Mouse (Mus musculus) limb, embryonic 10.5 days (tissue): ENCODE data around the gene Acvr2a. TPM values are rescaled to one million over a fixed set of nuclear protein-coding genes. Genes with fewer than 3 reads are reported as not detected.

Source experiments
- DNase-seq: peaks from one replicate; pipeline ENCODE4 v3.0.0-alpha.2; 2017; ENCODE audit warnings: low spot score
- H3K27ac ChIP-seq: fragments of 300-500 bp; sonication (generic); 2 replicates; pipeline ENCODE4 v1.5.1; 2016; ENCODE audit warnings: mild to moderate bottlenecking
- H3K27me3 ChIP-seq: fragments of 300-500 bp; sonication (generic); 2 replicates; pipeline ENCODE4 v1.6.1; 2016; ENCODE audit warnings: low read depth, mild to moderate bottlenecking; ENCODE audit not compliant: poor library complexity, severe bottlenecking
- H3K36me3 ChIP-seq: fragments of 300-500 bp; sonication (generic); 2 replicates; pipeline ENCODE4 v1.6.1; 2016; ENCODE audit warnings: mild to moderate bottlenecking, moderate library complexity
- H3K4me1 ChIP-seq: fragments of 300-500 bp; sonication (generic); 2 replicates; pipeline ENCODE4 v1.6.1; 2016
- H3K4me3 ChIP-seq: fragments of 300-500 bp; sonication (generic); 2 replicates; pipeline ENCODE4 v1.5.1; 2016; ENCODE audit warnings: mild to moderate bottlenecking, moderate library complexity
- H3K9me3 ChIP-seq: fragments of 300-500 bp; sonication (generic); replicated peaks from 2 replicates; pipeline ENCODE4 v1.6.1; 2016; ENCODE audit warnings: mild to moderate bottlenecking
- WGBS: fragments of 180-500 bp; shearing (Covaris S2); methylation state at CpG from one replicate; pipeline ENCODE4 v1.1.7; 2016; 5-methylcytosine and 5-hydroxymethylcytosine counted together
- polyA plus RNA-seq: library from polyadenylated mRNA; unstranded; fragments of >200 nt; fragmentation: Nextera tagmentation; extraction: Ambion mirVana; gene quantifications from 2 replicates; pipeline ENCODE4 v1.2.1, GENCODE M21; 2016

Acvr2a gene
- polyA plus RNA-seq, 1 experiment from 2014 or later = 16.2 TPM

- no peak for DNase-seq
- Histone ChIP-seq H3K4me3 (no peak overlapping the region), H3K9me3 (no peaks in the 10 kb centered on the region), H3K4me1 (no peaks in the 10 kb centered on the region), H3K27ac (no peak overlapping the region), H3K36me3 (peaks cover 88% of the 10 kb centered on the region), H3K27me3 (no peaks in the 10 kb centered on the region)
These were observed 101.9 kb downstream of the Acvr2a start for GRCm38 (mm10) chr2:48915832-48916231.

GRCm38 (mm10) chr2:48935058-48935457 is 121.1 kb downstream of the Acvr2a start:
- Histone ChIP-seq H3K4me3 (no peak overlapping the region), H3K27ac (no peak overlapping the region), H3K9me3 (no peaks in the 10 kb centered on the region), H3K27me3 (no peaks in the 10 kb centered on the region), H3K4me1 (no peaks in the 10 kb centered on the region), H3K36me3 (peaks cover 84% of the 10 kb centered on the region)
- 91% methylated on average over 2 of the region's 2 CpGs for WGBS
- no peak for DNase-seq

- no peaks in the 10 kb centered on the region for H3K27me3 ChIP-seq
- DNase-seq = peak; percentile 31
- no peaks in the 10 kb centered on the region for H3K36me3 ChIP-seq
- 66% methylated on average over 3 of the region's 3 CpGs for WGBS
- H3K4me1 ChIP-seq = peaks cover 7% of the 10 kb centered on the region; the same call in 1 of the 2 replicates
- no peaks in the 10 kb centered on the region for H3K9me3 ChIP-seq
- peak overlapping the region; percentile 93 for H3K4me3 ChIP-seq
- H3K27ac ChIP-seq = no peak overlapping the region
These were observed 133.9 kb downstream of the Acvr2a start for GRCm38 (mm10) chr2:48947761-48948160.

- H3K9me3 ChIP-seq = no peaks in the 10 kb centered on the region
- H3K36me3 ChIP-seq = no peaks in the 10 kb centered on the region
- DNase-seq = peak; percentile 100
- H3K4me1 ChIP-seq = peaks cover 7% of the 10 kb centered on the region; the same call in 1 of the 2 replicates
- H3K4me3 ChIP-seq = peak within 1 kb of the TSS; percentile 93
- WGBS = under 1% methylated on average over 49 of the region's 49 CpGs
- peak within 1 kb of the TSS; percentile 94 for H3K27ac ChIP-seq
- H3K27me3 ChIP-seq = no peaks in the 10 kb centered on the region
These were observed 135.1 kb downstream of the Acvr2a start, which contains the start of gene Mbd5 for GRCm38 (mm10) chr2:48948841-48949584. Gene Mbd5, plus strand, starts transcription at chr2:48949508.

GRCm38 (mm10) chr2:48949743-48950251 is 135.9 kb downstream of the Acvr2a start:
- under 1% methylated on average over 9 of the region's 9 CpGs for WGBS
- H3K4me3 ChIP-seq = peak overlapping the region; percentile 93
- no peak for DNase-seq
- H3K36me3 ChIP-seq = no peaks in the 10 kb centered on the region
- H3K9me3 ChIP-seq = no peaks in the 10 kb centered on the region
- H3K27ac ChIP-seq = peak overlapping the region; percentile 94
- no peaks in the 10 kb centered on the region for H3K27me3 ChIP-seq
- H3K4me1 ChIP-seq = peaks cover 7% of the 10 kb centered on the region; the same call in 1 of the 2 replicates

- Histone ChIP-seq H3K36me3 (no peaks in the 10 kb centered on the region), H3K4me1 (peaks cover 7% of the 10 kb centered on the region; the same call in 1 of the 2 replicates), H3K4me3 (peak within 1 kb of the TSS; percentile 93), H3K27ac (peak within 1 kb of the TSS; percentile 94), H3K27me3 (no peaks in the 10 kb centered on the region), H3K9me3 (no peaks in the 10 kb centered on the region)
- 0% methylated on average over 2 of the region's 2 CpGs for WGBS
- DNase-seq = no peak
These were observed 136.2 kb downstream of the Acvr2a start, which contains the start of gene Orc4 for GRCm38 (mm10) chr2:48950252-48950315. Gene Orc4, minus strand, starts transcription at chr2:48950277.

- Histone ChIP-seq H3K27ac (peak overlapping the region; percentile 94), H3K4me1 (peaks cover 7% of the 10 kb centered on the region; the same call in 1 of the 2 replicates), H3K9me3 (no peaks in the 10 kb centered on the region), H3K36me3 (no peaks in the 10 kb centered on the region), H3K4me3 (peak overlapping the region; percentile 93), H3K27me3 (no peaks in the 10 kb centered on the region)
- 15% methylated on average over 5 of the region's 6 CpGs for WGBS
- DNase-seq = no peak
These were observed 136.5 kb downstream of the Acvr2a start for GRCm38 (mm10) chr2:48950316-48950880.

Other genes with a start within 250 kb of the Acvr2a start
- gene Mbd5, start 135.4 kb downstream of the Acvr2a start, polyA plus RNA-seq = 27.7 and 28.8 TPM in 2 replicates
- 126 and 127 TPM in 2 replicates for gene Orc4, start 136.2 kb downstream of the Acvr2a start, polyA plus RNA-seq